ENCODE assay signal across 22 mouse cellular contexts in genomic region chr8:13520349-13520748, GRCm38 (mm10). TPM values are rescaled to one million over a fixed set of nuclear protein-coding genes. Genes with fewer than 3 reads are reported as not detected.
"Had no signal": no experiment of that assay in that cellular context is flagged by ENCODE, and none has a peak within 500 bp of the region (broad histone marks: within the 10 kb centered on the region; RNA-seq: fewer than 3 reads in every experiment).

No protein-coding gene starts in this region.

- H3K27me3 ChIP-seq: lung, embryonic 15.5 days; midbrain, embryonic 15.5 days; neural tube, embryonic 12.5 days had no signal

- H3K27ac ChIP-seq: limb, embryonic 10.5 days; liver, embryonic 13.5 days; lung, embryonic 15.5 days; macrophage; midbrain, embryonic 15.5 days; neural tube, embryonic 12.5 days had no signal

- DNase-seq: kidney, adult 11 months; liver, embryonic 13.5 days; liver, postnatal 0 days; lung, postnatal 14 days; right cerebral cortex, postnatal 4 days; spleen, adult 18-20 months; thymus, postnatal 14 days had no signal

- H3K4me2 ChIP-seq: liver, embryonic 13.5 days; lung, embryonic 15.5 days; midbrain, embryonic 11.5 days; midbrain, embryonic 15.5 days; neural tube, embryonic 12.5 days had no signal

- H3K4me1 ChIP-seq: limb, embryonic 10.5 days; liver, embryonic 13.5 days; midbrain, embryonic 15.5 days; neural tube, embryonic 12.5 days had no signal

- H3K4me3 ChIP-seq: limb, embryonic 10.5 days; liver, embryonic 13.5 days; lung, embryonic 15.5 days; megakaryocyte, embryonic 14.5 days; midbrain, embryonic 15.5 days; neural tube, embryonic 12.5 days had no signal

- H3K9ac ChIP-seq: liver, embryonic 13.5 days; liver, postnatal 0 days; lung, embryonic 15.5 days; midbrain, embryonic 15.5 days; neural tube, embryonic 12.5 days had no signal

- H3K36me3 ChIP-seq: limb, embryonic 10.5 days; liver, embryonic 13.5 days; lung, embryonic 15.5 days; midbrain, embryonic 15.5 days; neural tube, embryonic 12.5 days had no signal

- ATAC-seq: liver, postnatal 0 days; midbrain, embryonic 15.5 days had no signal

- H3K9me3 ChIP-seq: limb, embryonic 10.5 days; liver, embryonic 13.5 days; lung, embryonic 15.5 days; midbrain, embryonic 15.5 days; neural tube, embryonic 12.5 days had no signal

RNA-seq across cellular contexts. Expression of gene Gas6, which starts 26.1 kb away (rescaled TPM):
- total RNA-seq: monocyte, adult 5-6 weeks; neutrophil, adult 5-6 weeks had no signal

RNA-seq across cellular contexts. Expression of gene 1700029H14Rik, which starts 41.9 kb away (rescaled TPM):
- total RNA-seq: layer of hippocampus, adult 8-10 months; left cerebral cortex, adult 18-20 months had no signal
- polyA plus RNA-seq: kidney, embryonic 16.5 days; large intestine, adult 2 months; limb, embryonic 10.5 days; limb, embryonic 14.5 days; liver, embryonic 13.5 days; liver, postnatal 0 days; lung, embryonic 15.5 days; macrophage; midbrain, embryonic 11.5 days; midbrain, embryonic 15.5 days; neural tube, embryonic 12.5 days; stomach, embryonic 14.5 days had no signal
